Mouse (Mus musculus): ENCODE measurements around the gene Fkbp9. TPM values are rescaled to one million over a fixed set of nuclear protein-coding genes. Genes with fewer than 3 reads are reported as not detected.

The Fkbp9 gene
- polyA plus RNA-seq, 1 experiment from 2014 or later, result 178 TPM

DNA sequence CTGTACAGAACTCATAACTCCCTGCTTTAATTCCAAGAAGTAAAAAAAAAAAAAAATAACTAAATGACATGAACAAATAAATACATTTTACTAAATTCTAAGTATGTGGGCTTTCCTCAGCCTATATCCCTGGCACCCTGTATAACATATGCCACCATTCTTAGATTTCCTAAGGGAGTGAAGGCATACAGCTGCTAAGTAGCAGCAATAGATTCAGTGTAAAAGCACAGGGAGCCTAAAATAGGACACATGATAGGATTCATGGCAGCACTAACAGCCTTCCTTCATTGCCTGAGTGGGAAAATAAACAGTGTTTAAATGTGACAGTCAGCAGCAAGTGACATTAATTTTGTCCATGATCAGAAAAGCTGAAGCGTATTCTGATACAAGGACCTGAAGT lies 72.5 kb downstream of the Fkbp9 start:
- H3K36me3 ChIP-seq (ENCODE audit: insufficient read depth), result no peaks in the 10 kb centered on the region
- WGBS, result 52% methylated on average over 1 of the region's 1 CpGs
- no peak overlapping the region for H3K27ac ChIP-seq (ENCODE audit: low read depth)
- peaks cover 6% of the 10 kb centered on the region for H3K4me1 ChIP-seq (ENCODE audit: insufficient read depth)
- no peak overlapping the region for H3K4me3 ChIP-seq (ENCODE audit: low read depth, low read length)
- no peak for ATAC-seq (ENCODE audit: insufficient read depth)
- TF ChIP-seq CTCF (IDR thresholded peaks at IDR 0.05; ENCODE audit: low read depth), result no peak
- H3K4me2 ChIP-seq, result no peak overlapping the region
- H3K9me3 ChIP-seq (ENCODE audit: low read depth, low read length), result no peaks in the 10 kb centered on the region
- H3K27me3 ChIP-seq (ENCODE audit: insufficient read depth, low read length), result no peaks in the 10 kb centered on the region
- no peak for DNase-seq
- H3K9ac ChIP-seq, result no peak overlapping the region

DNA sequence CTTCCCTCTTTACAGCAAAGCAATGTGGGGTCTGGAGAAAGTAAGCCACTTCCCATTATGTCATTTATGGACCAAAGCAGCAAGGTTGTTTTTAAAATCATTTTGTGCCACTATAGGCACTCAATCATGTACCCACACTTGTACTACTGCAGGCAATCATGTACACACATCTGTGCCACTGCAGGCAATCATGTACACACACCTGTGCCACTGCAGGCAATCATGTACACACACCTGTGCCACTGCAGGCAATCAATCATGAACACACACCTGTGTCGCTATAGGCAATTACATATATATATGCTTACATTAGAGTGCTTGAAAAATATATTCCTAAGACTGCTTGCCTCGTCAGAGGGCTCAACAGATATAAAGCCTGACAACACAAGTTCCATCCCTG lies 73.1 kb downstream of the Fkbp9 start:
- Histone ChIP-seq H3K4me3 (ENCODE audit: low read depth, low read length) (no peak overlapping the region), H3K4me1 (ENCODE audit: insufficient read depth) (peaks cover 6% of the 10 kb centered on the region), H3K4me2 (no peak overlapping the region), H3K9me3 (ENCODE audit: low read depth, low read length) (no peaks in the 10 kb centered on the region), H3K27ac (ENCODE audit: low read depth) (no peak overlapping the region), H3K36me3 (ENCODE audit: insufficient read depth) (no peaks in the 10 kb centered on the region), H3K27me3 (ENCODE audit: insufficient read depth, low read length) (no peaks in the 10 kb centered on the region), H3K9ac (no peak overlapping the region)
- 67% methylated on average over 2 of the region's 2 CpGs for WGBS
- DNase-seq (no peak), ATAC-seq (ENCODE audit: insufficient read depth) (no peak)
- TF ChIP-seq CTCF (IDR thresholded peaks at IDR 0.05; ENCODE audit: low read depth), result no peak

DNA sequence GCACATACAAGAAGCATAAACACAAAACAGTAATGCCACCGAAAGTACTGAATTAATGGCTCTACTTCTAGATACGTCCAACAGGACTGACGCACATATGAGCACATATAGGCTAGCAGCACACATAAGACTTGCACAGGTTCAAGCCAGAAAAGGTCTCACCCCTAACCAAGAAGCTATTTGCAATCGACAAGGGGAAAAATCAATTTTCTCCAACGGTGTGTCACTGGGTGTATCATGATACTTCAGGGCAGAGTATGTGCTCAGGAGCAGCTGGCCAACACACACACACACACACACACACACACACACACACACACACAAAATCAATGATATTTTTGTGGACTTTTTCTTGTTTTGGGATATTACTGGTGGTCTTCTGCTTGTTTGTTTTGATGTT lies 73.6 kb downstream of the Fkbp9 start:
- no peaks in the 10 kb centered on the region for H3K36me3 ChIP-seq (ENCODE audit: insufficient read depth)
- no peaks in the 10 kb centered on the region for H3K27me3 ChIP-seq (ENCODE audit: insufficient read depth, low read length)
- H3K4me3 ChIP-seq (ENCODE audit: low read depth, low read length), result no peak overlapping the region
- H3K4me1 ChIP-seq (ENCODE audit: insufficient read depth), result peaks cover 6% of the 10 kb centered on the region
- ATAC-seq (ENCODE audit: insufficient read depth) (no peak), DNase-seq (no peak)
- no peak overlapping the region for H3K27ac ChIP-seq (ENCODE audit: low read depth)
- 81% methylated on average over 5 of the region's 5 CpGs for WGBS
- TF ChIP-seq CTCF (IDR thresholded peaks at IDR 0.05; ENCODE audit: low read depth), result no peak
- H3K9ac ChIP-seq, result no peak overlapping the region
- no peaks in the 10 kb centered on the region for H3K9me3 ChIP-seq (ENCODE audit: low read depth, low read length)
- no peak overlapping the region for H3K4me2 ChIP-seq

DNA sequence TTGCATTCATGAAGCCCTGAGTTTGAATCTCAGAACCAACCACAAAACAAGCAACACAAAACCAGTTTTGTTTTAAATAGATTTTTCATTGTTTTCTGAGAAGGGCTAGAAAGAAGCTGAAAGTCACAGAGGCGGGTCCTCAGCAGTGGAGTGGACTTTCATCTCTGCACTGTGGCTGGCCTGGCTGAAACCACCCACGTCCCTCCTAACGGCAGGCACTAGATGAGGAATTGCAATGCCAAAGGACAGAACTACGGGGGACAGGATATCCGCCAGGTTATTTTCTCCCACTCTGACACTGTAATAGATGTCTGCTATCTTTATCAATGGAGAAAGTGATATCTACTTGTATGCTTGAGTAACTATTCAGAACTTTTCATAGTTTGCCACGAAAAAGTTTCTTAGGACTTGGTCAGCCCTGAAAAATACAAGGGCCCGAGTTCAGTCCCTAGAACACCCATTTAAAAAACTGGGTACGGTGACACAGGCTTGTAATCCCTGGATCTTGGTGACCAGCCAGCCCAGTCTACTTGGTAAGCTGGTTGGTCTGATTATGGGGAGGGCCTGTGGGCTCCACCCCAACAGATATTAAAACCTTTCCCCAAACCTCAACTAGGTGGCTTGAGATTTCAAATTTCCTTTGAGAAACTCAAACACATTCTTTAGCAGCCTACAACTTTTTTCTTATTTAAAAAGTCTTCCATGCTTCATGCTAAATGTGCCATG lies 74.4 kb downstream of the Fkbp9 start:
- H3K4me1 ChIP-seq (ENCODE audit: insufficient read depth), result peaks cover 6% of the 10 kb centered on the region
- no peak for DNase-seq
- no peak for TF ChIP-seq CTCF (IDR thresholded peaks at IDR 0.05; ENCODE audit: low read depth)
- no peaks in the 10 kb centered on the region for H3K27me3 ChIP-seq (ENCODE audit: insufficient read depth, low read length)
- H3K4me3 ChIP-seq (ENCODE audit: low read depth, low read length), result no peak overlapping the region
- H3K9me3 ChIP-seq (ENCODE audit: low read depth, low read length), result no peaks in the 10 kb centered on the region
- no peak overlapping the region for H3K27ac ChIP-seq (ENCODE audit: low read depth)
- ATAC-seq (ENCODE audit: insufficient read depth), result no peak
- no peak overlapping the region for H3K9ac ChIP-seq
- no peaks in the 10 kb centered on the region for H3K36me3 ChIP-seq (ENCODE audit: insufficient read depth)
- 77% methylated on average over 8 of the region's 8 CpGs for WGBS
- no peak overlapping the region for H3K4me2 ChIP-seq

DNA sequence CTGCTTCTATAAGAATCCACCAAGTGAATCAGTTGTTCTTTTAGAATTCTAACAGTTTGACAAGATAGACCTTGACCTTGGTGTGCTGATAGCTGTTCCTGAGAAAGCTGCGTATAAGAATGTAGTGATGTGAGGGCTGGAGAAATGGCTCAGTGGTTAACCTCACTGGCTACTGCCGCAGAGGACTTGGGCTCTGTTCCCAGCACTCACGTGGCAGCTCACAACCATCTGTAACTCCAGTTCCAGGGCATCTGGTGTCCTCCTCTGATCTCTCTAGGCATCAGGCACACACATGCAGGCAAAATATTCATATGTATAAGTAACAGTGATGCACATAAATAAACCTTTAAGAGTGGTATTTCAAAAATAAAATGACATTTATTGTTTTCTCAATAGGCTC lies 76.1 kb downstream of the Fkbp9 start:
- 87% methylated on average over 3 of the region's 3 CpGs for WGBS

DNA sequence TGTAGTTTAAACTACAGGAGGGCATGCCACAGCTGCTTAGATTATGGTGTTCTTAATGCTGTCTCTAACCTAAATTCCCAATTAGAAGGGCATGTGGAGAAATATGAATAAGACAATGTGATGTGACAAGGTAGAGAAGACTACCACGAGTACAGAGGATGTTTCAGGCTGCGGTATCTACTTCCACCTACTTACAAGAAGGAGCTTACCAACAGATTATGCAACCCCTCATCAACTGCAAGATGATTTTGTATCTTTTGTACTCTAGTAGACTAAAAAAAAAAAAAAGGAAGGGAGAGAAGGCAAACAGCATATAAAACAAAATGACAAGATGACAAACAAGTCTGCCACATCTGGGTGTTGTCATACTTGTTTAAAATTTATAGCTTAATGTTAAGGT lies 76.5 kb downstream of the Fkbp9 start:
- Histone ChIP-seq H3K4me2 (no peak overlapping the region), H3K36me3 (ENCODE audit: insufficient read depth) (no peaks in the 10 kb centered on the region), H3K4me3 (ENCODE audit: low read depth, low read length) (no peak overlapping the region), H3K9ac (no peak overlapping the region), H3K4me1 (ENCODE audit: insufficient read depth) (peaks cover 4% of the 10 kb centered on the region), H3K9me3 (ENCODE audit: low read depth, low read length) (no peaks in the 10 kb centered on the region), H3K27me3 (ENCODE audit: insufficient read depth, low read length) (no peaks in the 10 kb centered on the region), H3K27ac (ENCODE audit: low read depth) (no peak overlapping the region)
- DNase-seq, result no peak
- no peak for TF ChIP-seq CTCF (IDR thresholded peaks at IDR 0.05; ENCODE audit: low read depth)
- no peak for ATAC-seq (ENCODE audit: insufficient read depth)
- WGBS, result 82% methylated on average over 2 of the region's 2 CpGs

More for the DNA sequence above, 76.1 kb downstream of the Fkbp9 start:
- no peak for TF ChIP-seq CTCF (IDR thresholded peaks at IDR 0.05; ENCODE audit: low read depth)
- Histone ChIP-seq H3K4me2 (no peak overlapping the region), H3K36me3 (ENCODE audit: insufficient read depth) (no peaks in the 10 kb centered on the region), H3K27me3 (ENCODE audit: insufficient read depth, low read length) (no peaks in the 10 kb centered on the region), H3K9ac (no peak overlapping the region), H3K9me3 (ENCODE audit: low read depth, low read length) (no peaks in the 10 kb centered on the region), H3K4me1 (ENCODE audit: insufficient read depth) (peaks cover 4% of the 10 kb centered on the region; the same call in 1 of the 2 replicates), H3K27ac (ENCODE audit: low read depth) (no peak overlapping the region), H3K4me3 (ENCODE audit: low read depth, low read length) (no peak overlapping the region)
- DNase-seq (no peak), ATAC-seq (ENCODE audit: insufficient read depth) (no peak)

DNA sequence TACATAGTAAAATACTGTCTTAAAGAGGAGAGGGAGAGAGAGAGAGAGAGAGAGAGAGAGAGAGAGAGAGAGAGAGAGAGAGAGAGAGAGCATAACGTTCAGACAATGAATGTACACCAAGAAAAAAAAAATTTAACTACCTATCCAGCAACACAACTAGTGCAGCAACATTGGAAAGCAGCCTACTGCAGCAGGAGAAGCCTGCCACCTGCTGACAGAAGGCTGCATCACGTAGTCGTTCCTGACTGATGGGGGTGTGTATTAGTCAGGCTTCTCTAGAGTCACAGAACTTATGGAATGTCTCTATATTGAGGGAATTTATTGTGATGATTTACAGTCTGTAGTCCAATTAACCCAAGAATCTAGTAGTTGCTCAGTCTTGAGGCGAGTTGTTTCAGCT lies 77.1 kb downstream of the Fkbp9 start:
- Histone ChIP-seq H3K4me3 (ENCODE audit: low read depth, low read length) (no peak overlapping the region), H3K36me3 (ENCODE audit: insufficient read depth) (no peaks in the 10 kb centered on the region), H3K9ac (no peak overlapping the region), H3K4me2 (no peak overlapping the region), H3K9me3 (ENCODE audit: low read depth, low read length) (no peaks in the 10 kb centered on the region), H3K4me1 (ENCODE audit: insufficient read depth) (peaks cover 7% of the 10 kb centered on the region), H3K27ac (ENCODE audit: low read depth) (no peak overlapping the region), H3K27me3 (ENCODE audit: insufficient read depth, low read length) (no peaks in the 10 kb centered on the region)
- peak; percentile 81 for DNase-seq
- TF ChIP-seq CTCF (IDR thresholded peaks at IDR 0.05; ENCODE audit: low read depth), result peak; percentile 80
- ATAC-seq (ENCODE audit: insufficient read depth), result peak; percentile 76
- WGBS, result 14% methylated on average over 4 of the region's 4 CpGs
